Comparison of ENCODE assay signal across 35 mouse cellular contexts in the genomic region with DNA sequence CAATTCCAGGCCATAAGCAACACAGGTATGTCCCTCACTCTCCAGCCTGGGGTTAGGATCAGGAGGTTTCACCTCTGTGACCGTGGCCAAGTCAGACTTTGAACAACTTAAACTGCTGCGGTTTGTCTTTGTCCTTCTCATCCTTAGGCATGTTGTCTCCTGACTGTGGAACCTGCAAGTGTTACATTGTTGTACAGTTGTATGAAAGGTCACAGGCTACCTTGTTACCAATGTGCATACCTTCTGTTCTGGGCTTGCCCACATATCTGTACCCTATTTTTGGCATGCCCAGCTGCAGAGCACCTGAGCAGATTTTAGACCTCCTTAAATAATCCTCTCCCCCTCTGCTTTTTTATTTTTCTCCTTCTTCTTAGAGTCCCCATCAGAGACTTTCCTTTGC. TPM values are rescaled to one million over a fixed set of nuclear protein-coding genes. Genes with fewer than 3 reads are reported as not detected.
A peak's percentile ranks its signal among the peaks of the same experiment; 100 is the strongest.
DNase-seq lines count a peak whose midpoint lies in the region; ATAC-seq and TF ChIP-seq lines count a peak whose summit lies in the region.
"Had no signal": no experiment of that assay in that cellular context is flagged by ENCODE, and none has a peak within 500 bp of the region (broad histone marks: within the 10 kb centered on the region; RNA-seq: fewer than 3 reads in every experiment).

No protein-coding gene starts in this region.

- no peak for DNase-seq in heart, embryonic 10.5 days (ENCODE audit: low spot score)
- no peak for DNase-seq in heart, adult 2 months
- DNase-seq in heart, adult 11 months: no peak
- DNase-seq in A20 (ENCODE audit: low read depth, low spot score): peak; percentile 60
- DNase-seq in induced T-regulatory cell, adult 2 months (ENCODE audit: low read depth): peak; percentile 43
- DNase-seq in layer of hippocampus, adult 8-10 months (ENCODE audit: low spot score in 2 of 2): no peak
- DNase-seq: adrenal gland, adult 8-10 months; adrenal gland, postnatal 25 days; B cell, adult 2 months; cerebellum, adult 18-20 months; cerebellum, adult 9-10 months; cerebellum, postnatal 14 days; forebrain, postnatal 0 days; gastrocnemius, adult 2 months; gastrocnemius, postnatal 14 days; heart, adult 18-20 months; heart, postnatal 4 days had no signal

- TF ChIP-seq EP300 in heart, adult 2 months (IDR thresholded peaks at IDR 0.05; ENCODE audit: insufficient read depth, low read depth, low read length): no peak

- no peak overlapping the region for H3K9ac ChIP-seq in heart, adult 2 months (ENCODE audit: low read depth, low read length)
- H3K9ac ChIP-seq in heart, embryonic 15.5 days: no peak overlapping the region
- H3K9ac ChIP-seq: embryonic facial prominence, embryonic 12.5 days; embryonic facial prominence, embryonic 15.5 days; forebrain, postnatal 0 days; hindbrain, embryonic 14.5 days had no signal

- intact Hi-C loops in heart, adult 2 months (cut with DNase I): no loop called here

- H3K27me3 ChIP-seq in heart, embryonic 10.5 days (ENCODE audit: insufficient read depth, poor library complexity, severe bottlenecking): no peaks in the 10 kb centered on the region
- no peaks in the 10 kb centered on the region for H3K27me3 ChIP-seq in heart, adult 2 months (ENCODE audit: control insufficient read depth, insufficient read depth, low read length)
- no peaks in the 10 kb centered on the region for H3K27me3 ChIP-seq in heart, embryonic 15.5 days
- H3K27me3 ChIP-seq: embryonic facial prominence, embryonic 12.5 days; embryonic facial prominence, embryonic 15.5 days had no signal

- H3K4me1 ChIP-seq in heart, embryonic 10.5 days: peaks cover 58% of the 10 kb centered on the region
- peaks cover 6% of the 10 kb centered on the region for H3K4me1 ChIP-seq in heart, adult 2 months (ENCODE audit: control insufficient read depth, insufficient read depth, low read length)
- peaks cover 39% of the 10 kb centered on the region for H3K4me1 ChIP-seq in heart, embryonic 15.5 days (replicated peaks)

- H3K79me2 ChIP-seq in heart, adult 2 months (replicated peaks; ENCODE audit: control insufficient read depth, insufficient read depth, low read length): no peaks in the 10 kb centered on the region

- TF ChIP-seq CTCF in heart, adult 2 months (IDR thresholded peaks at IDR 0.05): no peak

- 87% methylated on average over 2 of the region's 2 CpGs for WGBS in heart, embryonic 10.5 days
- WGBS in heart, adult 2 months: 73% methylated on average over 2 of the region's 2 CpGs
- 85% methylated on average over 2 of the region's 2 CpGs for WGBS in heart, embryonic 15.5 days

- no peak overlapping the region for H3K4me3 ChIP-seq in heart, embryonic 10.5 days
- H3K4me3 ChIP-seq in heart, adult 2 months: no peak overlapping the region
- no peak overlapping the region for H3K4me3 ChIP-seq in heart, embryonic 15.5 days
- H3K4me3 ChIP-seq: embryonic facial prominence, embryonic 12.5 days; embryonic facial prominence, embryonic 15.5 days; gastrocnemius, adult 2 months had no signal

- TF ChIP-seq POLR2A in heart, adult 2 months (IDR thresholded peaks at IDR 0.05; ENCODE audit: insufficient read depth, low read depth, low read length): no peak

- peaks cover 13% of the 10 kb centered on the region; the same call in 1 of the 2 replicates for H3K36me3 ChIP-seq in heart, embryonic 10.5 days
- H3K36me3 ChIP-seq in heart, adult 2 months (ENCODE audit: control insufficient read depth, insufficient read depth, low read length): peaks cover 4% of the 10 kb centered on the region; the same call in 1 of the 2 replicates
- 0 out of 2 replicates have a peak, but pooled peaks cover 3% of the 10 kb centered on the region for H3K36me3 ChIP-seq in heart, embryonic 15.5 days
- H3K36me3 ChIP-seq: embryonic facial prominence, embryonic 12.5 days; embryonic facial prominence, embryonic 15.5 days had no signal

- no peak for ATAC-seq in heart, embryonic 15.5 days (replicated peaks; ENCODE audit: insufficient number of reproducible peaks, insufficient read depth, low FRiP score, low read depth)
- ATAC-seq: forebrain, embryonic 14.5 days; forebrain, postnatal 0 days; hindbrain, postnatal 0 days; intestine, postnatal 0 days had no signal

- peak overlapping the region; percentile 56; the same call in 1 of the 2 replicates for H3K27ac ChIP-seq in heart, embryonic 10.5 days
- no peak overlapping the region for H3K27ac ChIP-seq in heart, adult 2 months
- H3K27ac ChIP-seq in heart, embryonic 15.5 days: 0 out of 2 replicates have a peak overlapping the region, but pooled peaks have one; percentile 24
- H3K27ac ChIP-seq: embryonic facial prominence, embryonic 12.5 days; embryonic facial prominence, embryonic 15.5 days; hindbrain, embryonic 14.5 days; hindbrain, postnatal 0 days had no signal

- no peak overlapping the region for H3K4me2 ChIP-seq in heart, embryonic 15.5 days
- H3K4me2 ChIP-seq: embryonic facial prominence, embryonic 12.5 days; embryonic facial prominence, embryonic 15.5 days; hindbrain, embryonic 14.5 days had no signal

- H3K9me3 ChIP-seq in heart, embryonic 10.5 days: no peaks in the 10 kb centered on the region
- no peaks in the 10 kb centered on the region for H3K9me3 ChIP-seq in heart, embryonic 15.5 days (replicated peaks)
- H3K9me3 ChIP-seq: embryonic facial prominence, embryonic 12.5 days; embryonic facial prominence, embryonic 15.5 days had no signal

RNA-seq across cellular contexts. Expression of a gene that starts 2.8 kb away (rescaled TPM):
- polyA plus RNA-seq in heart, embryonic 10.5 days (2016; fragmentation: Nextera tagmentation; extraction: Ambion mirVana): 230 and 378 TPM in 2 replicates
- 100 to 1,000 TPM; 462 to 476 TPM for total RNA-seq in heart, adult 2 months (2021)
- 695 and 745 TPM in 2 replicates for polyA plus RNA-seq in heart, adult 2 months (2012; rRNA removed)
- 327 and 350 TPM in 2 replicates for polyA plus RNA-seq in heart, embryonic 15.5 days (2015; fragmentation: Nextera tagmentation; extraction: Ambion mirVana)
- 1 to 10 TPM in 1 of 4 experiments, under 1 TPM in 3; 0.31 to 1.3 (median 0.49) TPM for total RNA-seq in layer of hippocampus, adult 8-10 months (2022)

RNA-seq across cellular contexts. Expression of a gene that starts 12.4 kb away (rescaled TPM):
- polyA plus RNA-seq in heart, embryonic 10.5 days (2016; fragmentation: Nextera tagmentation; extraction: Ambion mirVana): 1.3 and 4.6 TPM in 2 replicates
- total RNA-seq in heart, adult 2 months (2021): not detected
- not detected in 2 replicates for polyA plus RNA-seq in heart, adult 2 months (2012; rRNA removed)
- polyA plus RNA-seq in heart, embryonic 15.5 days (2015; fragmentation: Nextera tagmentation; extraction: Ambion mirVana): 3.2 and 4.1 TPM in 2 replicates
- total RNA-seq in layer of hippocampus, adult 8-10 months (2022): 1 to 10 TPM in 2 of 4 experiments, not detected in 2; 1.1 to 4.7 TPM
- total RNA-seq: adrenal gland, postnatal 25 days; ES-E14; forebrain, postnatal 0 days; gastrocnemius, adult 2 months; gastrocnemius, postnatal 14 days; gastrocnemius, postnatal 4 days; heart, postnatal 10 days; hindbrain, postnatal 0 days had no signal
- polyA plus RNA-seq: activated CD4-positive, CD25-positive, alpha-beta regulatory T cell, adult 4 months; brain, embryonic 14.5 days; CD4-positive, CD25-positive, alpha-beta regulatory T cell, adult 4 months; embryonic facial prominence, embryonic 12.5 days; embryonic facial prominence, embryonic 15.5 days; forebrain, embryonic 11.5 days; forebrain, embryonic 14.5 days; forebrain, postnatal 0 days; frontal cortex, adult 2 months; hindbrain, embryonic 11.5 days; hindbrain, embryonic 14.5 days; hindbrain, postnatal 0 days had no signal

RNA-seq across cellular contexts. Expression of a gene that starts 12.4 kb away (rescaled TPM):
- polyA plus RNA-seq in heart, embryonic 10.5 days (2016; fragmentation: Nextera tagmentation; extraction: Ambion mirVana): 287 and 339 TPM in 2 replicates
- 100 to 1,000 TPM; 295 to 358 TPM for total RNA-seq in heart, adult 2 months (2021)
- 190 and 221 TPM in 2 replicates for polyA plus RNA-seq in heart, adult 2 months (2012; rRNA removed)
- polyA plus RNA-seq in heart, embryonic 15.5 days (2015; fragmentation: Nextera tagmentation; extraction: Ambion mirVana): 224 and 350 TPM in 2 replicates
- 100 to 1,000 TPM in 2 of 4 experiments, 10 to 100 TPM in 2; 88.2 to 142 (median 116) TPM for total RNA-seq in layer of hippocampus, adult 8-10 months (2022)

RNA-seq across cellular contexts. Expression of a gene that starts 17.3 kb away (rescaled TPM):
- 0.06 and 0.12 TPM in 2 replicates for polyA plus RNA-seq in heart, embryonic 10.5 days (2016; fragmentation: Nextera tagmentation; extraction: Ambion mirVana)
- not detected for total RNA-seq in heart, adult 2 months (2021)
- polyA plus RNA-seq in heart, adult 2 months (2012; rRNA removed): 0.20 TPM in 1 of 2 replicates, not detected in the other
- polyA plus RNA-seq in heart, embryonic 15.5 days (2015; fragmentation: Nextera tagmentation; extraction: Ambion mirVana): 0.10 and 0.13 TPM in 2 replicates
- total RNA-seq in layer of hippocampus, adult 8-10 months (2022): 1 to 10 TPM; 1.3 to 2.0 (median 1.6) TPM
- total RNA-seq: gastrocnemius, adult 2 months; gastrocnemius, postnatal 14 days; heart, postnatal 10 days had no signal
- polyA plus RNA-seq: heart, embryonic 14.5 days; intestine, embryonic 14.5 days had no signal

Comparison
In these comparisons a context has a peak if more than half of its experiments do, and no peak if none do; other contexts are left out.
1. DNase-seq: peak in A20 (single experiment) and induced T-regulatory cell, adult 2 months (single experiment); none in heart, embryonic 10.5 days (single experiment), heart, adult 2 months (0 of 2), heart, adult 11 months (single experiment) and layer of hippocampus, adult 8-10 months (0 of 2).